Mouse (Mus musculus): Measurements from ENCODE around the gene Stk38l. TPM values are rescaled to one million over a fixed set of nuclear protein-coding genes. Genes with fewer than 3 reads are reported as not detected.

The Stk38l gene
- polyA plus RNA-seq (2012; ENCODE audit: low replicate concordance), result 0.54 and 0.92 TPM in 2 replicates

DNA sequence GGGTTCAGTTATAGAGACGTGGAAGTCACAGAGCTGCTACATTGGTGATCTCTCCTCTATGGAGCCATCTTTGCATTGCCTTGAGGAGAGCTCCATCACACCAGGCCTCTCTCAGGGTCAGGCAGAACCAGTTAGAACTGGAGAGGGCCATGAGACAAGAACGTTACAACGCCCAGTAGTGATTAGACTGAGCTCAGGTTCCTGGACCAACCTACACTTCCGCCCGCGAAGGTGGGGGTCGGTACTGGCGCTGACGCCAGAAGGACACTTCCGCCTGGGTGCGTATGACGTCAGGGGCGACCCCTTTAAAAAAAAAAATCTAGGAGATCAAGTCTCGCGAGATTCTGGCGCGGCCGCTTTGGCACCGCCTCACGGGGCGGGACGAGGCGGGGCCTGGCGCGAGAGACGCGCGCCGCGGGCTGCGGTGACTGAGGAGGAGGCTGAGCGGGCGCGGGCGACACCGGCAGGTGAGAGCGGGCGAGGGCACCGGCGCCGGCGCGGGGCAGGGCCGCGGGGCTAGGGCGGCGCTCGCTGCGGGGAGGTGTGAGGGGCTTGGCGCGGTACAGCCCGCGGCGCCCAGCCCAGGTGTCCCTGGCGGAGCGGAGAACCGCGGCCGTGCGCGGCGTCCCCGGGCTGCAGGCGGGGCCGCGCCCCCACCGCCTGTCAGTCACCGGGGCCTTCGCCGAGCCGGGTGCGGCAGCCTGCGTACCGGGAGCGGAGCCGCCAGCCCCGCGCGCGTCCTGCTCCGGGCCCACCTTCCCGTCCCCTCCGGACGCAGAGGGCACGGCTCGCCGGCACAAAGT, at the start of gene Stk38l:
Gene Stk38l, plus strand, starts transcription at position 415 of the 803 bp plus-strand sequence.

DNA sequence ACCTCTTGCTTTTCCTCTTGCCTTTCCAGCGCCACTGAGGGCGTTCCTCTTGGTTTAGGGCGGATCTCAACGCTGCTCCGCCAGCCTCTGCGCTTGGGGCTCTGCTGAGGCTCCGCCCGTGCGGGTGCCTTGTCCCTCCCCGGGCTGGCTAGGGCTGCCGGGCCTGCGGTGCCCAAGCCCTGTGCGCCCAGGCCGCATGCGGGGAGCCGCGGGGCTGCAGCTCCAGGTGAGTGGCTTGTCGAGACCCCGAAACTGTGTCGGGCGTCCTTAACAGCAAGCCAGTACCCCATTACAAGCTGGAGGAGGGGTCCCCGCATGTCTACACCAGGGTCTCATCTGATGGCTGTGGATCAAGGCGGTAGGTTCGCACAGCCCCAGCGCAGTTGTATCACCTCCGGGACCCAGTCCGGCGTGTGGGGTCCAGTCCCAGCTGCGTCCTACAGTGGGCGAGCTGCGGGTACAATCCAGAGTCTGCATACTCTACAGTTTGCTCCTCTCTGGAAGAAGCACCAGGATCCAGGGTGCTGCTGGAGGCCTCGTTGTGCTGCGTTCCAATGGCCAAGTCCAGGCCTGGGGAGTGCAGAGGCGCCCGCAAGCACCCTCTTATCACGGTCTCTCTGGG, 71.2 kb downstream of the Stk38l start, which contains the start of gene Arntl2:
Gene Arntl2, plus strand, starts transcription at position 132 of the 622 bp plus-strand sequence.

Other genes starting within 250 kb of the Stk38l start
- gene Itpr2, start 222.8 kb upstream of the Stk38l start, polyA plus RNA-seq (2012; ENCODE audit: low replicate concordance), result 10.6 and 10.9 TPM in 2 replicates
- 54.9 and 137 TPM in 2 replicates for gene Fgfr1op2, start 147.8 kb upstream of the Stk38l start, polyA plus RNA-seq (2012; ENCODE audit: low replicate concordance)
- gene Ints13, start 147.2 kb upstream of the Stk38l start, polyA plus RNA-seq (2012; ENCODE audit: low replicate concordance), result 25.0 and 36.7 TPM in 2 replicates
- 3.0 and 4.4 TPM in 2 replicates for gene Med21, start 82.4 kb upstream of the Stk38l start, polyA plus RNA-seq (2012; ENCODE audit: low replicate concordance)
- gene Tm7sf3, start 82.2 kb upstream of the Stk38l start, polyA plus RNA-seq (2012; ENCODE audit: low replicate concordance), result 8.2 and 12.9 TPM in 2 replicates
- gene Arntl2, start 71.1 kb downstream of the Stk38l start, polyA plus RNA-seq (2012; ENCODE audit: low replicate concordance), result 0.55 and 0.65 TPM in 2 replicates
- gene Smco2, start 125.1 kb downstream of the Stk38l start, polyA plus RNA-seq (2012; ENCODE audit: low replicate concordance), result not detected in 2 replicates
- 1.8 and 2.3 TPM in 2 replicates for gene Ppfibp1, start 163.5 kb downstream of the Stk38l start, polyA plus RNA-seq (2012; ENCODE audit: low replicate concordance)
- not detected in 2 replicates for gene 1700034J05Rik, start 229.4 kb downstream of the Stk38l start, polyA plus RNA-seq (2012; ENCODE audit: low replicate concordance)

Measured in hematopoietic multipotent progenitor cell, adult 10-12 weeks (in vitro differentiated cells).